Mouse (Mus musculus): Measurements from ENCODE around the gene Tmem178.

Gene Tmem178

DNA sequence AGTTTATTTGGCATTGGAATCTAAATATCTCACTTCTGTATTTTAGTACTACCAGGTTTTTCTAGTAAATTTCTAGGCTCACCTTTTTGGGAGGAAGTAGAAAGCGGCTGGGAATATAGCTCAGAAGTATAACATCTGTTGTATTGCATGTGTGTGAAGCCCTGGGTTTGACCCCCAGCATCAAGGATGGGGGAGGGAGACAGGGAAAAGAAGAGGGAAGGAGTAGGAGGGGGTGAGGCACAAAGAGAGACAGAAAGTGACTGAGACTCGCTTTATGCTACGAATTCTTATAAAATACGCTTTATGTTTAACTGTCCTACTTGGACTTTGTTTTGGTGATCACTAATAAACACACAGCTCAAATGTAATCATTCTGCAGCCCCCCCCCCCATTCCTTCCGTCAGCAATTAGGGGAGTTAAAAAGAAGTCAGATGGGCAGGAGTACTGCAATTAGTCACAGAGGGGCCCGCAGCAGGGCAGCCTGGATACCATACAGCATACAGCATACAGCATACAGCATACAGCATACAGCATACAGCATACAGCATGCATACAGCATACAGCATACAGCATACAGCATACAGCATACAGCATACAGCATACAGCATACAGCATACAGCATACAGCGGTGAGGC, 103.6 kb downstream of the Tmem178 start:
- no peak for DNase-seq (ENCODE audit: low spot score)
